Mouse (Mus musculus): ENCODE measurements around the gene Sptb. TPM values are rescaled to one million over a fixed set of nuclear protein-coding genes. Genes with fewer than 3 reads are reported as not detected.

The Sptb gene
- total RNA-seq, 2 experiments from 2014 or later, result 51.1 to 52.3 TPM

DNA sequence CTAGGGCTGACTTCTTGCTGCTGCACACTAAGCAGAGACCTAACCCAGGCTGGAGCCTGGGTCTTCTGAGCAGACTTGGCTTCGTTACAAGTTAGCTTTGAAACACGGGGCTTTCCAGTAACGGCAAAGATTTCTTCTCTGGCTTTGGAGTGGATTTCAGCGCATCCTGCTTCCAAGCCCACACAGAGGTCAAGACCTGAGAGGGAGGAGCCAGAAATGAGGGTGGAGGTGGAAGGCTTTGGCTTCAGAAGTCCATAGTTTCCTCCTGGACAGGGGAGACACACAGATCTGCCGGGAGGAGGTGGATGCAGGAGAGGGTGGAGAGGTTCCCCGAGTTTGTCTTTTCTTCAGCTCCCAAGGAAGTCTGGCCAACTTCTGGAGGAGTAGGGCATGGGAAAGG lies 120.8 kb downstream of the Sptb start:
- intact Hi-C loops (cut with DNase I), result no loop called here
- peak in 1 of 2 experiments; percentile 24 for DNase-seq (ENCODE audit: extremely low spot score in 1 of 2, low spot score in 2 of 2)

- intact Hi-C loops (cut with DNase I), result no loop called here
- DNase-seq (ENCODE audit: extremely low spot score in 1 of 2, low spot score in 2 of 2), result peak in 1 of 2 experiments; percentile 24
Observed at GRCm38 (mm10) chr12:76587357-76587756, 123.0 kb downstream of the Sptb start.

- no peak for DNase-seq (ENCODE audit: extremely low spot score in 1 of 2, low spot score in 2 of 2)
- intact Hi-C loops (cut with DNase I), result no loop called here
Observed at GRCm38 (mm10) chr12:76585028-76585427, 125.3 kb downstream of the Sptb start.

GRCm38 (mm10) chr12:76583454-76583853 lies 126.9 kb downstream of the Sptb start:
- intact Hi-C loops (cut with DNase I), result no loop called here
- DNase-seq (ENCODE audit: extremely low spot score in 1 of 2, low spot score in 2 of 2), result no peak

DNA sequence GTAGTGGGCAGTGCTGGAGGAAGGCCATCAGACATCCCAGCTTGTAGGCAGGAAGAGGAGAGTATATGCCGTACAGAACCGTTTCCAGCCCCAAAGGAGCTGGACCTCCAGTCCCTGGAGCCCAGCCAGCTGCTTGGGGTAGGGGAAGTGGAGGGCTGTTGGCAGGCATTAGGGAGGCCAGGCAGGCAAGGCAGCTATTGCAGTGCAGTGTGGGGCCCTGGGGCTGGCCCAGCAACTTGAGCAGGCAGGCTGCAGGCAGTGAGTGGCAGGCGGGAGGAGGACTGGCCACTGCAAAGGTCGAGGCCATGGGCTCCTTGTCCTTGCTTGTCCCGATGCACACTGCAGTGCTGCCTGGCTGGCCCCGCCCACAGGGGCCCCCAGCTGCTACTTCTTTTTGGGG lies 127.5 kb downstream of the Sptb start:
- DNase-seq (ENCODE audit: extremely low spot score in 1 of 2, low spot score in 2 of 2), result peak; percentile 29 to 76
- intact Hi-C loops (cut with DNase I), result no loop called here

DNA sequence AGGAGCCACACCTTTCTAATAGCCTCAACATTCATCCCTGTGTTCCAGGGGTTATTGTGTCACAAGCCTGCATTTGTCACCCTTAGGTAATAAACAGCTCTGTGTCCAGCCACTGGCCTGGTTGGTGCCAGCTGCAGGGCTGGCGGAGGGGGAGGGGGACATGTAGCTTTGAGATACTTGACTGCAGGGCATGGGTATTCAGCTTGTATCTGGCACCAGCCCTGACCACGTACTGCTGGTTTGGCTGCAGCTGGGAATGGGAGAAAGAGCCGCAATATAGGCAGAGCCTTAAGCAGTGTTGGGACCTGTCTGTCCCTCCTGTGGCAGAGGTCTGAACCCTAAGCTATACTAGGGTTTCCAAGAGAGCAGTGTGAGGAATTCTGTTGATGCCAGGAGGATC lies 128.2 kb downstream of the Sptb start:
- no peak for DNase-seq (ENCODE audit: extremely low spot score in 1 of 2, low spot score in 2 of 2)
- intact Hi-C loops (cut with DNase I), result no loop called here

GRCm38 (mm10) chr12:76579806-76580205 lies 130.5 kb downstream of the Sptb start:
- intact Hi-C loops (cut with DNase I), result no loop called here
- DNase-seq (ENCODE audit: extremely low spot score in 1 of 2, low spot score in 2 of 2), result no peak

DNA sequence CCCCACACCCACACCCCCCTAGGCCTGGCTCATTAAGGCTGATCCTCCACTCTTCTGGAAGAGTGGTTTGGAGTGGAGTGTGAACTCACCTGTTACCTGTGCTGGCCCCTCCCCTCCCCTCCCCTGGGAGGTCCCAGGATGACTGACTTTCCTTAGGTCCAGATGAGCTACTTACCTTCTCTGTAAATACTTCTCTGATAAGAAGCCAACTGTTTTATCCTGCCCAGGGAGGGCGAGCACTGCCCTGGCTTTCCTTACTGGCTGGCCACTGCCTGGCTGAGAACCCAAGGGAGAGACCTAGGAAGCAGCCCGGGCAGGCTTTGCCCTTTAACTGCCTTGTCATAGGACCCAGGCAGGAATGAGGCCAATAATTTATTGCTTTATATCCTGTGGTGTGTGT lies 131.9 kb downstream of the Sptb start:
- DNase-seq (ENCODE audit: extremely low spot score in 1 of 2, low spot score in 2 of 2), result no peak
- intact Hi-C loops (cut with DNase I), result no loop called here

GRCm38 (mm10) chr12:76577858-76578257 lies 132.5 kb downstream of the Sptb start:
- intact Hi-C loops (cut with DNase I), result no loop called here
- DNase-seq (ENCODE audit: extremely low spot score in 1 of 2, low spot score in 2 of 2), result no peak

- no peak for DNase-seq (ENCODE audit: extremely low spot score in 1 of 2, low spot score in 2 of 2)
- intact Hi-C loops (cut with DNase I), result no loop called here
Observed at GRCm38 (mm10) chr12:76576806-76577205, 133.5 kb downstream of the Sptb start.

DNA sequence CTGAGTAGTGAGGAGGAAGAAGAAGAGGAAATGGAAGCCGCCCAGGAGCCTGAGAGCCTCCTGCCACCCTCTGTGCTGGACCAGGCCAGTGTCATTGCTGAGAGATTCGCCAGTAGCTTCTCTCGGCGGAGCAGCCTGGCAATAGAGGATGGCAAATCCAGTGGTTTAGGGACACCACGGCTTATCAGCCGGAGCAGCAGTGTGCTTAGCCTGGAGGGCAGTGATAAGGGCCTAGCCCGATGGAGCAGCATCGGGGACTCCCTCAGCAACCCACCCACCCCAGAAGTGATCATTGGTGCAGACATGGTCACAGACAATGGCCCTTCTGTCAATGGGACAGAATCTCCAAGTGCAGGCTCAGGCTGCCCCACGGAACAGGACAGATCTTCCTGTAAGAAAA lies 134.3 kb downstream of the Sptb start:
- intact Hi-C loops (cut with DNase I), result no loop called here
- no peak for DNase-seq (ENCODE audit: extremely low spot score in 1 of 2, low spot score in 2 of 2)

GRCm38 (mm10) chr12:76574815-76575214 lies 135.5 kb downstream of the Sptb start:
- no peak for DNase-seq (ENCODE audit: extremely low spot score in 1 of 2, low spot score in 2 of 2)
- intact Hi-C loops (cut with DNase I), result no loop called here

DNA sequence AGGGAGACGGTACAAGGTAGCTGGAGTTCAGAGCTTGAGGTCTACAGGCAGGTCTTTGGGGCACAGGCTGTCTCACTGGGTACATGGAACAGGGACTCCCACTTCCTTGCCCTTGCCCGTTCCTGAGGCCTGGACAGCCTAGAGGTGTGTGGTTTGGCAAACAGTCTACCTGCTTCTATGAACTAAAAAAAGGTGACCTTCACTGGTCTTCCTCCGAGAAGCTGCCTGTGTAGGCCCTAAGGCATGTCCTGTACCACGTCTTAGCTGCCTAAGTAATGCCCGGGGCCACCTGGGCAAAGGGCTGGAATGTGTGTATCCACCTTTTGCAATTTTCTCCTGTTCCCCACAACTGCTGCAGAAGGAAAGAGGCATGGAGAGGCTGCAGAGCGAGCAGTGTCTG lies 137.0 kb downstream of the Sptb start:
- DNase-seq (ENCODE audit: extremely low spot score in 1 of 2, low spot score in 2 of 2), result no peak
- intact Hi-C loops (cut with DNase I), result no loop called here

GRCm38 (mm10) chr12:76572261-76573251 lies 137.8 kb downstream of the Sptb start:
- DNase-seq (ENCODE audit: extremely low spot score in 1 of 2, low spot score in 2 of 2), result no peak
- intact Hi-C loops (cut with DNase I), result no loop called here

DNA sequence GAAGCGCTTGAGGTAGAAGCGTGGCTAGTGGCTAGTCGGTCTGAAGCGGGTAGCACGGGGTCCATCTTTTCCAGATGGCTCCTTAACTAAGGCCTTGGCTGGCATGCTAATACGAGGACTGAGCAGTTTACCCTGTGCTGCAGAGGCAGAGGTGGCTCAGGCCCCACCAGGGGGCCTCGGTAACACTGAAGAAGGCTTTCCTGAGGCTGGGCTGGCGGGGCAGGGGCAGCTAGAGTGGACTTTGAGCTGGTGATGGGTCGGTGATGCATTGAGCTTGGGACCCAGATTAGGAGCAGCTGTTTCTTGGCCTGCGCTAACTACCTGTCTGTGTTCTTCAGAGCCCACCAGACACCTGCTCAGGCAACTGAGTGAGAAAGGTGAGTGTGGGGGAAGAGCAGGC lies 139.1 kb downstream of the Sptb start:
- DNase-seq (ENCODE audit: extremely low spot score in 1 of 2, low spot score in 2 of 2), result no peak
- intact Hi-C loops (cut with DNase I), result no loop called here

DNA sequence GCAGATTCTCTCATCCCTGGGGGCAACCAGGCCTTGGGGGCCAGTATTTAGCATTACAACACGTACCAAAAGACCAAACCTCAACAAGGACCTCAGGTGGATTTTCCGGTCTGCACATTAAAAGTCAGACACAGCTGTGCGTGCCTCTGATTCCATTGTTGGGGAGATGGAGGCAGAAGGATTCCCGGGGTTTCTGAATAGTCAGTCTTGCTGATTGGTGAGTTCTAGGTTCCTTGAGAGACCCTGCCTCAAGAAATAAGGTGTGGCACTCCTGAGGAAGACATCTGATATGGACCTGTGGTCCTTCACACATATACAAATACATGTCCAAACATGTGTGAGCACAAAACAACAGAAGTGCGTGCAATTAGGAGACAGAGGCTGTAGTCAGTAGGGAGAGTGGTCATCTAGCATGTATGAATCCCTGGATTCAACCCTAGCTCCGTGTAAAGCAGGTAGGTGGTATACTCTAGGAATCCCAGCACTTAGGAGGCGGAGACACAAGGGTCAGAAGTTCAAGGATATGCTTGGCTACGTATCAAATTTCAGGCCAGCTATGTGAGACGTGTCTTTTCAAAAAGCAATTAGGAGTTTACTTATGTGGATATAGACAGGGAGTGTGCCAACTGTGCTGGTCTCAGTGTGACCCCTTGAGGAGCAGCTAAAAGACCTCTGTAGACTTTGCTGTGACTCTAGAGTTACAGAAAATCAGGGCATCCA lies 140.0 kb downstream of the Sptb start:
- intact Hi-C loops (cut with DNase I), result no loop called here
- no peak for DNase-seq (ENCODE audit: extremely low spot score in 1 of 2, low spot score in 2 of 2)

- DNase-seq (ENCODE audit: extremely low spot score in 1 of 2, low spot score in 2 of 2), result no peak
- intact Hi-C loops (cut with DNase I), result no loop called here
Observed at GRCm38 (mm10) chr12:76566284-76566683, 144.1 kb downstream of the Sptb start.

GRCm38 (mm10) chr12:76562196-76562595 lies 148.2 kb downstream of the Sptb start:
- intact Hi-C loops (cut with DNase I), result no loop called here
- no peak for DNase-seq (ENCODE audit: extremely low spot score in 1 of 2, low spot score in 2 of 2)

GRCm38 (mm10) chr12:76558206-76558605 lies 152.1 kb downstream of the Sptb start:
- no peak for DNase-seq (ENCODE audit: extremely low spot score in 1 of 2, low spot score in 2 of 2)
- intact Hi-C loops (cut with DNase I), result no loop called here

Data from left cerebral cortex, postnatal 10 days (tissue).